Mouse (Mus musculus): Measurements from ENCODE around the gene Cyp2b10. TPM values are rescaled to one million over a fixed set of nuclear protein-coding genes. Genes with fewer than 3 reads are reported as not detected.

Cyp2b10 gene
- not detected in 2 replicates for polyA plus RNA-seq (2021; fragmentation: Nextera tagmentation)
- long read RNA-seq, experiment 1: 0 reads
- long read RNA-seq, experiment 2: 0 reads

DNA sequence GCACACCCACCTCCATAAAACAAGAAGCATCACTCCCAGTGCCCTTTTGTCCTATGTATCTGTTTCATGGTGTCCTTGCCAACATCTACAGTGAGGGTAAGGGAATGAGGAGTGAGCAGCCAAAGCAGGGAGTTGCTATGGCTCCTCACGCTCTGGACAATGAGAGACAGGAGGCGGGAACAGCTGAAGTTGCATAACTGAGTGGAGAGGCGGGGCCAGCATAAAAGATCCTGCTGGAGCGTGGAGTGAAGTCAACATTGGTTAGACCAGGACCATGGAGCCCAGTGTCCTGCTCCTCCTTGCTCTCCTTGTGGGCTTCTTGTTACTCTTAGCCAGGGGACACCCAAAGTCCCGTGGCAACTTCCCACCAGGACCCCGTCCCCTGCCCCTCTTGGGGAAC is at the start of gene Cyp2b10:
Cyp2b10 (plus strand) TSS at position 210 of the 400 bp plus-strand sequence.

Other genes starting within 250 kb of the Cyp2b10 start
- 30.5 TPM in 2 replicates for gene Bckdha, start 238.6 kb upstream of the Cyp2b10 start, polyA plus RNA-seq (2021; fragmentation: Nextera tagmentation)
- 38.7 and 38.9 TPM in 2 replicates for gene Exosc5, start 238.5 kb upstream of the Cyp2b10 start, polyA plus RNA-seq (2021; fragmentation: Nextera tagmentation)
- gene Tmem91, start 222.5 kb upstream of the Cyp2b10 start, polyA plus RNA-seq (2021; fragmentation: Nextera tagmentation): 25.7 and 26.5 TPM in 2 replicates
- gene B9d2, start 216.8 kb upstream of the Cyp2b10 start, polyA plus RNA-seq (2021; fragmentation: Nextera tagmentation): 45.1 and 47.8 TPM in 2 replicates
- gene Tgfb1, start 210.6 kb upstream of the Cyp2b10 start, polyA plus RNA-seq (2021; fragmentation: Nextera tagmentation): 0.26 and 0.60 TPM in 2 replicates
- 40.0 and 50.9 TPM in 2 replicates for gene Ccdc97, start 178.5 kb upstream of the Cyp2b10 start, polyA plus RNA-seq (2021; fragmentation: Nextera tagmentation)
- 7.5 and 9.4 TPM in 2 replicates for gene Hnrnpul1, start 142.9 kb upstream of the Cyp2b10 start, polyA plus RNA-seq (2021; fragmentation: Nextera tagmentation)
- 17.1 and 18.5 TPM in 2 replicates for gene Axl, start 108.9 kb upstream of the Cyp2b10 start, polyA plus RNA-seq (2021; fragmentation: Nextera tagmentation)
- gene Cyp2s1, start 80.7 kb upstream of the Cyp2b10 start, polyA plus RNA-seq (2021; fragmentation: Nextera tagmentation): 1.3 and 1.6 TPM in 2 replicates
- not detected in 2 replicates for gene Cyp2b13, start 163.9 kb downstream of the Cyp2b10 start, polyA plus RNA-seq (2021; fragmentation: Nextera tagmentation)